Mouse (Mus musculus): ENCODE results near the gene Pou2f2. TPM values are rescaled to one million over a fixed set of nuclear protein-coding genes. Genes with fewer than 3 reads are reported as not detected.

Gene Pou2f2
- polyA plus RNA-seq, 1 experiment from 2014 or later = 2.3 TPM

DNA sequence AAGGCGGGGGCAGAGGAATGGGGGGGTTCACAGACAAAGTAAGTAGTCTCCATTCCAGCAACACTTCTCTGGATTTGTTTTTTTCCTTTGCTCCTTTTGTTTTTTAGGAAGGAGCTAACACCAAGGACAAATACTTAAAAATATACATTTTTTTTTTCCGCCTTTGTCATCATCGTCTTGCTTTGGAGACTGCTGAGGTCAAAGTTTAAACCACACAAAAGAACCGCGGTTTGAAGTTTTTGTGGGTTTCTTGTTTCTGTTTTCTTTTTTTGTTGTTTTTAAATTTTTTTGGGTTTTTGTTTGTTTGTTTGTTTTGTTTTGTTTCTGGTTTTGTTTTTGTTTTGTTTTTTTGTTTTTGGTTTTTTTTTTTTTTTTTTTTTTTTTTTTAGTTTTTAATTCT, 91.6 kb downstream of the Pou2f2 start:
- Histone ChIP-seq H3K4me1 (ENCODE audit: control insufficient read depth, insufficient read depth, low read length) (no peaks in the 10 kb centered on the region; the same call in 1 of the 2 replicates), H3K27me3 (ENCODE audit: control insufficient read depth, insufficient read depth, low read length) (no peaks in the 10 kb centered on the region), H3K9me3 (ENCODE audit: control insufficient read depth, low read depth, low read length) (no peaks in the 10 kb centered on the region), H3K9ac (replicated peaks; ENCODE audit: low read depth, low read length) (no peak overlapping the region), H3K27ac (ENCODE audit: low read length) (no peak overlapping the region), H3K4me3 (ENCODE audit: low read depth, low read length) (no peak overlapping the region), H3K4me2 (replicated peaks; ENCODE audit: low read depth, low read length) (no peak overlapping the region), H3K36me3 (ENCODE audit: control insufficient read depth, insufficient read depth, low read length) (peaks cover 21% of the 10 kb centered on the region)
- no peak for ATAC-seq (ENCODE audit: insufficient number of reproducible peaks, insufficient read depth, low FRiP score, low read depth)
- 63% methylated on average over 5 of the region's 5 CpGs for WGBS

DNA sequence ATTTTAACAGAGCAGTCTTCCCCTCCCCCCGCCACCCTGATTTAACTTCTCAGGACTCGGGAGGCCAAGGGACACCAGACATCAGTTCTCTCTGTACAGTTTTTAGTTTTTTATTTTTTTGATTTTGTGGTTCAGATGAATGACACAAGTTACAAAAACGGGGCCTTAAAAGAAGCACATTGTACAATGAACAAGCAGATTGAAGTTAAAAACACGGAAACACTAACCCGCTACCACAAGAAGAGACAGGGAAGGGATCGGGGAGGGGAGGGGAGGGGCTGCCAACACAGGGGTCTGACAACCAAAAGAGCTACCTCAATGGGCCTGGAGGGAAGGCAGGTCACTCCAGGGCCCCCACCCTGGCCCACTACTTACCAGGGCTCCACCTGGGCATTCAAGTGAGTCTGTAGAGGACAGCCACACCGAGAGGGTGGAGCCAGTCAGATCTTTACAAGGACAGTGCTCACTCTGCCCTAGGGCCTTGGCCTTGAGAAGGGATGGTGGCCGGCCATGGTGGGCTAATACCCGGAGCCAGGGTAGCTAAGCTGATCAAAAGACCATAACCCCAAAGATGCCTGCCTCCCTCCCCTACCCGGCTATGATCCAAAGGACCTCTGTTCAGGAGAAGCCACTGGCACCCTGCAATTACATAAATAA, 92.1 kb downstream of the Pou2f2 start:
- no peaks in the 10 kb centered on the region; the same call in 1 of the 2 replicates for H3K4me1 ChIP-seq (ENCODE audit: control insufficient read depth, insufficient read depth, low read length)
- no peak for ATAC-seq (ENCODE audit: insufficient number of reproducible peaks, insufficient read depth, low FRiP score, low read depth)
- no peak overlapping the region for H3K27ac ChIP-seq (ENCODE audit: low read length)
- no peaks in the 10 kb centered on the region for H3K9me3 ChIP-seq (ENCODE audit: control insufficient read depth, low read depth, low read length)
- 55% methylated on average over 10 of the region's 10 CpGs for WGBS
- H3K27me3 ChIP-seq (ENCODE audit: control insufficient read depth, insufficient read depth, low read length) = no peaks in the 10 kb centered on the region
- no peak overlapping the region for H3K4me2 ChIP-seq (replicated peaks; ENCODE audit: low read depth, low read length)
- H3K9ac ChIP-seq (replicated peaks; ENCODE audit: low read depth, low read length) = no peak overlapping the region
- peaks cover 25% of the 10 kb centered on the region for H3K36me3 ChIP-seq (ENCODE audit: control insufficient read depth, insufficient read depth, low read length)
- H3K4me3 ChIP-seq (ENCODE audit: low read depth, low read length) = no peak overlapping the region

DNA sequence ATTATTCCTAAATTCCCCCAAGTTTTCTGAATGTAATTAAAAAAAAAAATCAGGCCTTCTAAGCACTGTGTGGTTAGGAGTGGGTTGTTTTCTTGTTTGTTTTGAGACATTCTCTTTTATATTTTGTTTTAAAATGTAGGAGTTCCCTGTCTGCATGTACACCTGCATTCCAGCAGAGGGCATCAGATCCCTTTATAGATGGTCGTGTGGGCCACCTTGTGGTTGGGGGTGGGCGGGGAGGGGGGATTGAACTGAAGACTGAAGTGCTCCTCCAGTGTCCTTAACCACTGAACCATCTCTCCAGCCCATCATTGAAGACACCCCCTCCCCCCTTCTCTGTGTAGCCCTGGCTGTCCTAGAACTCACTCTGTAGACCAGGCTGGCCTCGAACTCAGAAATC, 92.9 kb downstream of the Pou2f2 start:
- 61% methylated on average over 3 of the region's 3 CpGs for WGBS
- Histone ChIP-seq H3K27me3 (ENCODE audit: control insufficient read depth, insufficient read depth, low read length) (no peaks in the 10 kb centered on the region), H3K4me1 (ENCODE audit: control insufficient read depth, insufficient read depth, low read length) (no peaks in the 10 kb centered on the region; the same call in 1 of the 2 replicates), H3K9ac (replicated peaks; ENCODE audit: low read depth, low read length) (no peak overlapping the region), H3K4me2 (replicated peaks; ENCODE audit: low read depth, low read length) (no peak overlapping the region), H3K27ac (ENCODE audit: low read length) (no peak overlapping the region), H3K9me3 (ENCODE audit: control insufficient read depth, low read depth, low read length) (no peaks in the 10 kb centered on the region), H3K36me3 (ENCODE audit: control insufficient read depth, insufficient read depth, low read length) (peaks cover 32% of the 10 kb centered on the region), H3K4me3 (ENCODE audit: low read depth, low read length) (no peak overlapping the region)
- ATAC-seq (ENCODE audit: insufficient number of reproducible peaks, insufficient read depth, low FRiP score, low read depth) = no peak

DNA sequence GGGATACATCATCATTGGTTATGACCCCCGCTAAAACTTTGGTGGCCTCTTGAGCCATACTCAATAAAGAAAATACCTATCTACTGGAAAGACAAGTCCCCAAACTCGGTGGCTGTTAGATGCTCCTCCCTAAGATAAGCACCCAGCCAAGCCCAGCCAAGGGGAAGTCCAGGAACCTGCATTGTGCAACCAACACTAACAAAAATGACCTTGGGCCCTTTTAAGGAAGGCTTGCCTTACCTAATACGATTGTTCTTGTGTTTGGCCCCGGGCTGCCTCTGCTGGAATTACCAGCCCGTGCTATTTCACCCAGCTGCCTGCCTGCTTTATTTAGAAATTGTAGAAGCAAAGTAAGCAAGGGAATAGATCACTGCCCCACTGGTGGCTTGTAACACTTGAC, 94.9 kb downstream of the Pou2f2 start:
- H3K4me3 ChIP-seq (ENCODE audit: low read depth, low read length) = no peak overlapping the region
- no peaks in the 10 kb centered on the region for H3K9me3 ChIP-seq (ENCODE audit: control insufficient read depth, low read depth, low read length)
- no peak overlapping the region for H3K9ac ChIP-seq (replicated peaks; ENCODE audit: low read depth, low read length)
- WGBS = 74% methylated on average over 5 of the region's 5 CpGs
- H3K4me1 ChIP-seq (ENCODE audit: control insufficient read depth, insufficient read depth, low read length) = no peaks in the 10 kb centered on the region; the same call in 1 of the 2 replicates
- no peak for ATAC-seq (ENCODE audit: insufficient number of reproducible peaks, insufficient read depth, low FRiP score, low read depth)
- H3K27me3 ChIP-seq (ENCODE audit: control insufficient read depth, insufficient read depth, low read length) = no peaks in the 10 kb centered on the region
- H3K27ac ChIP-seq (ENCODE audit: low read length) = no peak overlapping the region
- peaks cover 53% of the 10 kb centered on the region for H3K36me3 ChIP-seq (ENCODE audit: control insufficient read depth, insufficient read depth, low read length)
- H3K4me2 ChIP-seq (replicated peaks; ENCODE audit: low read depth, low read length) = no peak overlapping the region

DNA sequence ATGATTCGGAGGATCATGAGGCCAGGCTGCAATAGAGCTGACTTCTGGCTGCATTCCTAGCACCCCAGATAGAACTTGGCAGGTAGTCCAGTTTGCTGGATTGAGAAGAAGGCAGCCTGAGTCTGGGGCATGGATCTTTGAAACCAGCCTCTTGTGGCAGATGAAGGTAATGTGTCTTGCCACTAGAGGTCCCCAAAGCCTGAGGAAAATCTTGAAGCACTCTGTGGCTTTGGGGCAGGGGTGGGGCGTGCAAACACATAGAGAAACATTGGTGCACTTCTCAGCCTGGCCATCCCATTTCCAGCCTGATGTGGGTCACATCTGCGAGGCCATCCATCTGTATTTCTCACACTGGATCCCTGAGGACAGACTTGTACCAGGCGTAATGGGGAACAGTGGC, 97.0 kb downstream of the Pou2f2 start:
- no peak overlapping the region for H3K9ac ChIP-seq (replicated peaks; ENCODE audit: low read depth, low read length)
- WGBS = 77% methylated on average over 4 of the region's 4 CpGs
- H3K4me1 ChIP-seq (ENCODE audit: control insufficient read depth, insufficient read depth, low read length) = peaks cover 13% of the 10 kb centered on the region
- H3K4me2 ChIP-seq (replicated peaks; ENCODE audit: low read depth, low read length) = no peak overlapping the region
- H3K36me3 ChIP-seq (ENCODE audit: control insufficient read depth, insufficient read depth, low read length) = peaks cover 56% of the 10 kb centered on the region
- no peak overlapping the region for H3K27ac ChIP-seq (ENCODE audit: low read length)
- H3K27me3 ChIP-seq (ENCODE audit: control insufficient read depth, insufficient read depth, low read length) = no peaks in the 10 kb centered on the region
- no peak overlapping the region for H3K4me3 ChIP-seq (ENCODE audit: low read depth, low read length)
- H3K9me3 ChIP-seq (ENCODE audit: control insufficient read depth, low read depth, low read length) = no peaks in the 10 kb centered on the region
- ATAC-seq (ENCODE audit: insufficient number of reproducible peaks, insufficient read depth, low FRiP score, low read depth) = no peak

DNA sequence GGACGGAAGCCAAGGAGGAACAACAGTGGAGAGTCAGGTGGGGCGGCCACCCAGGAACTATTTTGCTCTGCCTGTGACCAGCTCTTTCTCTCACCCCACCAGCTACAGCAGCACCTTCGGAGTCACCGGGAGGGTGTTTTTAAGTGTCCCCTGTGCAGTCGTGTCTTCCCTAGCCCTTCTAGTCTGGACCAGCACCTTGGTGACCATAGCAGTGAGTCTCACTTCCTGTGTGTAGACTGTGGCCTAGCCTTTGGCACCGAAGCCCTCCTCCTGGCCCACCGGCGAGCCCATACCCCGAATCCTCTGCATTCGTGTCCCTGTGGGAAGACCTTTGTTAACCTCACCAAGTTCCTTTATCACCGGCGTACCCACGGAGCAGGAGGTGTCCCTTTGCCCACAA, 99.1 kb downstream of the Pou2f2 start:
- peaks cover 56% of the 10 kb centered on the region for H3K36me3 ChIP-seq (ENCODE audit: control insufficient read depth, insufficient read depth, low read length)
- 96% methylated on average over 13 of the region's 13 CpGs for WGBS

DNA sequence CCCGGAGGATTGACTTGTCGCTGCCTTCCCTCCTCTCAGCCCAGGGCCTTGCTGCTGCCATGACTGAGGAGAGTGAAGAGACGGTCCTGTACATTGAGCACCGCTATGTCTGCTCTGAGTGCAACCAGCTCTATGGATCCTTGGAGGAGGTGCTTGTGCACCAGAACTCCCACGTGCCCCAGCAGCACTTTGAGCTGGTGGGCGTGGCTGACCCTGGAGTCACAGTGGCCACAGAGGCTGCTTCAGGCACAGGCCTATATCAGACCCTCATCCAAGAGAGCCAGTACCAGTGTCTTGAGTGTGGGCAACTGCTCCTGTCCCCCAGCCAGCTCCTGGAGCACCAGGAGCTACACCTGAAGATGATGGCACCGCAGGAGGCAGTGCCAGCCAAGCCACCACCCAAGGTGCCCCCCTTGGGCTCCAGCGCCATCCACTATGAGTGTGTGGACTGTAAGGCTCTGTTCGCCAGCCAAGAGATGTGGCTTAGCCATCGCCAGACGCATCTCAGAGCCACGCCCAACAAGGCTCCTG, 100.0 kb downstream of the Pou2f2 start:
- Histone ChIP-seq H3K4me2 (replicated peaks; ENCODE audit: low read depth, low read length) (no peak overlapping the region), H3K9ac (replicated peaks; ENCODE audit: low read depth, low read length) (no peak overlapping the region), H3K4me1 (ENCODE audit: control insufficient read depth, insufficient read depth, low read length) (peaks cover 13% of the 10 kb centered on the region), H3K9me3 (ENCODE audit: control insufficient read depth, low read depth, low read length) (no peaks in the 10 kb centered on the region), H3K4me3 (ENCODE audit: low read depth, low read length) (no peak overlapping the region), H3K36me3 (ENCODE audit: control insufficient read depth, insufficient read depth, low read length) (peaks cover 48% of the 10 kb centered on the region), H3K27me3 (ENCODE audit: control insufficient read depth, insufficient read depth, low read length) (no peaks in the 10 kb centered on the region), H3K27ac (ENCODE audit: low read length) (no peak overlapping the region)
- WGBS = 78% methylated on average over 12 of the region's 12 CpGs
- ATAC-seq (ENCODE audit: insufficient number of reproducible peaks, insufficient read depth, low FRiP score, low read depth) = no peak

More for the DNA sequence above, 99.1 kb downstream of the Pou2f2 start:
- Histone ChIP-seq H3K9me3 (ENCODE audit: control insufficient read depth, low read depth, low read length) (no peaks in the 10 kb centered on the region), H3K4me1 (ENCODE audit: control insufficient read depth, insufficient read depth, low read length) (peaks cover 13% of the 10 kb centered on the region), H3K27ac (ENCODE audit: low read length) (no peak overlapping the region), H3K27me3 (ENCODE audit: control insufficient read depth, insufficient read depth, low read length) (no peaks in the 10 kb centered on the region), H3K4me3 (ENCODE audit: low read depth, low read length) (no peak overlapping the region), H3K9ac (replicated peaks; ENCODE audit: low read depth, low read length) (no peak overlapping the region), H3K4me2 (replicated peaks; ENCODE audit: low read depth, low read length) (no peak overlapping the region)
- no peak for ATAC-seq (ENCODE audit: insufficient number of reproducible peaks, insufficient read depth, low FRiP score, low read depth)

DNA sequence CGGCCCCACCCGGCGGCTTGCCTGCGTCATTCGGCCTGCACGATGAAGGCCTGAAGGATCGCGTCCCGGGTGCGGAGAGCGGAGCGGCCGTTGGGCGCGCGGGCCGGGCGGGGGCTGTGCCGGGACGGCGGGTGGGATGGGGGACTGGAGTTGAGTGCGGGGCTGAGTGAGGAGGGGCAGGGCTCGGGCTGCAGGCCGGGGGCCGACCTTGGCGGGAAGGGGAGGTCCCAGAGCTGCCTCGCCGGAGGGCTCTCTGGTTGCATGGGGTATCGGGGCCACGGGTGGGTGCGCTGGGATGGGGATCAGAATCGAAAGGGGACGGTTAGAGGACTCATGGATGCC, 102.1 kb downstream of the Pou2f2 start:
- Histone ChIP-seq H3K4me3 (ENCODE audit: low read depth, low read length) (peak overlapping the region; percentile 80), H3K9ac (replicated peaks; ENCODE audit: low read depth, low read length) (peak overlapping the region; percentile 97), H3K36me3 (ENCODE audit: control insufficient read depth, insufficient read depth, low read length) (peaks cover 31% of the 10 kb centered on the region), H3K27me3 (ENCODE audit: control insufficient read depth, insufficient read depth, low read length) (no peaks in the 10 kb centered on the region), H3K9me3 (ENCODE audit: control insufficient read depth, low read depth, low read length) (no peaks in the 10 kb centered on the region), H3K27ac (ENCODE audit: low read length) (peak overlapping the region; percentile 97), H3K4me2 (replicated peaks; ENCODE audit: low read depth, low read length) (peak overlapping the region; percentile 84), H3K4me1 (ENCODE audit: control insufficient read depth, insufficient read depth, low read length) (peaks cover 22% of the 10 kb centered on the region)
- WGBS = 0% methylated on average over 33 of the region's 33 CpGs
- ATAC-seq (ENCODE audit: insufficient number of reproducible peaks, insufficient read depth, low FRiP score, low read depth) = peak; percentile 29; the same call in 1 of the 2 replicates
